Mouse (Mus musculus) lung, embryonic 14.5 days (tissue): ENCODE measurements at regions not wholly inside any gene's neighbourhood (a gene's known extent, or its start where the extent isn't known, plus 50 kb on each side); places are given as distances from the start of the nearest gene placed in this dataset.
A peak's percentile ranks its signal among the peaks of the same experiment; 100 is the strongest.

Source experiments
- ATAC-seq: fragments of 200-750 bp; cut with Nextera tagmentation; 2 replicates; pipeline ENCODE4 v1.8.0; 2017; ENCODE audit warnings: mild to moderate bottlenecking, moderate TSS enrichment, moderate library complexity; ENCODE audit not compliant: insufficient read depth
- DNase-seq: peaks from one replicate; pipeline ENCODE4 v3.0.0-alpha.2; 2015
- H3K27ac ChIP-seq: fragments of 300-500 bp; sonication (generic); 2 replicates; pipeline ENCODE4 v1.5.1; 2014; ENCODE audit warnings: low read depth, mild to moderate bottlenecking, moderate library complexity
- H3K27me3 ChIP-seq: fragments of 300-500 bp; sonication (generic); 2 replicates; pipeline ENCODE4 v1.6.1; 2014; ENCODE audit warnings: low read length, control low read depth; ENCODE audit not compliant: insufficient read depth
- H3K36me3 ChIP-seq: fragments of 300-500 bp; sonication (generic); 2 replicates; pipeline ENCODE4 v1.6.1; 2014; ENCODE audit warnings: control low read depth; ENCODE audit not compliant: insufficient read depth
- H3K4me1 ChIP-seq: fragments of 300-500 bp; sonication (generic); 2 replicates; pipeline ENCODE4 v1.6.1; 2014; ENCODE audit warnings: antibody characterized with exemption, control low read depth; ENCODE audit not compliant: insufficient read depth
- H3K4me2 ChIP-seq: fragments of 300-500 bp; sonication (generic); 2 replicates; pipeline ENCODE4 v1.6.1; 2014; ENCODE audit warnings: mild to moderate bottlenecking
- H3K4me3 ChIP-seq: fragments of 300-500 bp; sonication (generic); 2 replicates; pipeline ENCODE4 v1.5.1; 2014; ENCODE audit warnings: low read depth, low read length
- H3K9ac ChIP-seq: fragments of 300-500 bp; sonication (generic); 2 replicates; pipeline ENCODE4 v1.6.1; 2014
- H3K9me3 ChIP-seq: fragments of 300-500 bp; sonication (generic); 2 replicates; pipeline ENCODE4 v1.6.1; 2016; ENCODE audit warnings: low read depth, low read length, control low read depth
- CTCF ChIP-seq: IDR thresholded peaks from 2 replicates; pipeline ENCODE4 v1.5.1; 2016; ENCODE audit warnings: antibody characterized with exemption, low read depth
- WGBS: fragments of 180-500 bp; shearing (Covaris S2); extraction: QIAGEN DNeasy Blood & Tissue Kit; methylation state at CpG from one replicate; pipeline ENCODE4 v1.1.7; 2014; 5-methylcytosine and 5-hydroxymethylcytosine counted together

DNA sequence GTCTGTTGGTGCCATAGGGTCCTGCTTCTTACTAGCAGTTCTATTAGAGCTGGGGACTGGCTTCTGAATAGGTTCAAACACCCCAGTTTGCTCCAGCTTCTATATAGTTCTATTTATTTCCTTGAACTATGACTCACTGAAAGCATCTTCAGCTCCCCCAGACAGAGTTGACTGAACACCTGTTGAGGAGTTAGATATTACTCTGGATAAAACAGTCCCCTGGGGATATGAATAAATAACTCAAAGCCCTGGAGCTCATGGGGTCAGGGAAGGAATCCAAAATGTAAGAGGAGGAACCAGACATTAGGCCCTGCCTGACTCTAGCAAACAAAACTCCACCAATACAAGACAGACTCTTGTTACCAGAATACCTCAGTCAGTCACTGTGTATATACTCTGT lies 341.4 kb downstream of the Gm49356 start:
- DNase-seq (no peak), ATAC-seq (no peak)
- peaks cover 3% of the 10 kb centered on the region; the same call in 1 of the 2 replicates for H3K9me3 ChIP-seq
- no peaks in the 10 kb centered on the region for H3K4me1 ChIP-seq
- H3K27me3 ChIP-seq = no peaks in the 10 kb centered on the region
- no peak overlapping the region for H3K4me3 ChIP-seq
- H3K4me2 ChIP-seq = no peak overlapping the region
- no peaks in the 10 kb centered on the region for H3K36me3 ChIP-seq
- no peak overlapping the region for H3K27ac ChIP-seq
- no peak for TF ChIP-seq CTCF
- H3K9ac ChIP-seq = no peak overlapping the region

DNA sequence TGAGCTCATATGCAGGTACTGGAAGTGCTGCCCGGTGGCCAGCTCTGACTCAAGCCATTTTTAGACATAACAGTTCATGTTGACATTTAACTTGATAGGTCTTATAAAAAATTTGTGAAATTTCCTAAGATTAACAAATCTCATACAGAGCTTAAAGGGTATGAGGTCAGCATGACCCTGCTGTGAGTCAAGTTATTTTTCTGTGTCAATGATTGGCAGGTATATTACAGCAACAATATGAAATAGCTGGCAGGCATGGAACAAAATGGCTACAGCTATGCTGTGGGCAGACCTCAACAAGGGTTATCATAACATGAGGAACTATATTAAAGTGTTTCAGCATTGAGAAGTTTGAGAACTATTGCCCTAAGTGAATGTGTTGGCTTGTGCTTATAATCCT lies 342.6 kb downstream of the Gm49356 start:
- H3K9ac ChIP-seq = no peak overlapping the region
- TF ChIP-seq CTCF = no peak
- no peaks in the 10 kb centered on the region for H3K36me3 ChIP-seq
- H3K4me3 ChIP-seq = no peak overlapping the region
- no peaks in the 10 kb centered on the region for H3K27me3 ChIP-seq
- no peak for DNase-seq
- peaks cover 3% of the 10 kb centered on the region; the same call in 1 of the 2 replicates for H3K9me3 ChIP-seq
- H3K4me2 ChIP-seq = no peak overlapping the region
- H3K4me1 ChIP-seq = no peaks in the 10 kb centered on the region
- 82% methylated on average over 1 of the region's 1 CpGs for WGBS
- ATAC-seq = no peak
- H3K27ac ChIP-seq = no peak overlapping the region

DNA sequence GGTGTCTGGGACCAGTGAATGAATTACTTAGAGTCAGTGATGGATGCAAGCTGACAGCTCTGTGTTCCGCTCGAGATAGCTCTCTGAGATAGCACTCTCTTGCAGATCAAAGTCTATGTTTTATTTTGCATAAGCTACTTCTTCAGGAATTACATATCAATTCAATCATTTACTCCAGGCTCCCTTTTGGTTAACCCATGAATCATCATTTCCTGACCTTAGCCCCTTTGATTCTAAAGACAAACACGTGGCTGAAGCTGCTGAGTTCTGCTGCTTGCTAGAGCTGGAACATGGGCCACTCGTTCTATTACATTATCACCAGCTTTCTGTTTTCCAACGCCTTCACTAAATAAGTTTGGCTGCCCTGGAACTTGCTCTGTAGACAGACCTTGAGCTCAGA lies 343.2 kb downstream of the Gm49356 start:
- TF ChIP-seq CTCF = no peak
- no peak for DNase-seq
- ATAC-seq = no peak
- no peaks in the 10 kb centered on the region for H3K36me3 ChIP-seq
- H3K4me3 ChIP-seq = no peak overlapping the region
- peaks cover 3% of the 10 kb centered on the region; the same call in 1 of the 2 replicates for H3K9me3 ChIP-seq
- H3K27ac ChIP-seq = no peak overlapping the region
- no peak overlapping the region for H3K4me2 ChIP-seq
- no peaks in the 10 kb centered on the region for H3K27me3 ChIP-seq
- no peak overlapping the region for H3K9ac ChIP-seq
- no peaks in the 10 kb centered on the region for H3K4me1 ChIP-seq
- WGBS = 66% methylated on average over 5 of the region's 5 CpGs

DNA sequence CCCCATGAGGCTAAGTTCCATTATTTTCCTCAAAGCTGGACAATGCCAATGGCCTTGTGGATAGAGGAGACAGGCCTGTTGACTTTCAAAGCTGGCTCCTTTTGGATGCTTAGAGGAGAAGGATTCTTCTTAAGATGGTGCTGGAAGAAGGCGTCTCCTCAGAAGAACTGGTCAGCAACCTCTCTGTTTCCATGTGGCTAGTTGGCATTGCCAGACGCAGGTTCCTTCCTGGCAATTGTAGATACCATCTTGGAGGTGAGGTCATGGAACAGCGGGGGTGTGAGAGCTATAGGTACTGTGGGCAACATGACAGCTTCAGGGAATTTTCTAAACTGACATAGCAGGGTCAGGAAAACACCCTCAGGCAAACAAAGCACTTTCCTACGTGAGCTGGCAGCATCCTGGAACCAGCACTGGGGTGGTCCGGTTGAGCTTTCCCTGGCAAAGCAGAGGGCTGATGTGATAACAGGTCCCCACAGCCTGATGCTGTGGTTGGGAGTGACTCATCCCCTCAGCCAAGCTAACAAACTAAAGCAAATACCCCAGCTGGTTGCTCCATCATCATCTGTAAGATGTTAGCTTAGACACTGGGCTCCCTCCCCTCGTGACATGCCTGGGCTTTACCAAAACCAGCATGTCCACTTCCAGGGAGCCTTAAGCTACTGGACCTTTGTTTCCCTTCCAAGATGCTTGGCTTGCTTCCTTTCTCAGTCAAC lies 348.5 kb downstream of the Gm49356 start:
- H3K36me3 ChIP-seq = no peaks in the 10 kb centered on the region
- DNase-seq (no peak), ATAC-seq (no peak)
- WGBS = 72% methylated on average over 6 of the region's 6 CpGs
- H3K4me2 ChIP-seq = no peak overlapping the region
- H3K9me3 ChIP-seq = peaks cover 3% of the 10 kb centered on the region; the same call in 1 of the 2 replicates
- H3K27ac ChIP-seq = no peak overlapping the region
- no peak for TF ChIP-seq CTCF
- H3K9ac ChIP-seq = no peak overlapping the region
- H3K27me3 ChIP-seq = no peaks in the 10 kb centered on the region
- H3K4me1 ChIP-seq = no peaks in the 10 kb centered on the region
- no peak overlapping the region for H3K4me3 ChIP-seq

DNA sequence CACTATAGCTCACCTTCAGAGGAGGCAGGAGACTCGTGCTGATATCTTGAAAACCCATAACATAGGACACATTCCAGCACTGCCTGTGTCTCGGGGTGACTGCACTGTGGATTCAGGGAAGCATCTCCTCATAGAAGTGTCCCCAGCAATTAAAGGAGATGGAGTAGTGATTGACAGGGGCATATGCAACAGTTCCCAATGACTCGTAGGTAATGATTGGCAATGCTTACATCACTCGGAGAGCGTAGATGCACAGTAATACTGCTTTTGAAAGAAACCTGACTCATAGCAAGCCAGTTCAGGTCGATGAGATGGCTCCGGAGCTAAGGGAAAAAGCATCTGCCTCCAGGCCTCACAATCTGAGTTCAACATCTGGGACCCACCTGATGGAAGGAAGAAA lies 352.7 kb downstream of the Gm49356 start:
- H3K4me3 ChIP-seq = no peak overlapping the region

DNA sequence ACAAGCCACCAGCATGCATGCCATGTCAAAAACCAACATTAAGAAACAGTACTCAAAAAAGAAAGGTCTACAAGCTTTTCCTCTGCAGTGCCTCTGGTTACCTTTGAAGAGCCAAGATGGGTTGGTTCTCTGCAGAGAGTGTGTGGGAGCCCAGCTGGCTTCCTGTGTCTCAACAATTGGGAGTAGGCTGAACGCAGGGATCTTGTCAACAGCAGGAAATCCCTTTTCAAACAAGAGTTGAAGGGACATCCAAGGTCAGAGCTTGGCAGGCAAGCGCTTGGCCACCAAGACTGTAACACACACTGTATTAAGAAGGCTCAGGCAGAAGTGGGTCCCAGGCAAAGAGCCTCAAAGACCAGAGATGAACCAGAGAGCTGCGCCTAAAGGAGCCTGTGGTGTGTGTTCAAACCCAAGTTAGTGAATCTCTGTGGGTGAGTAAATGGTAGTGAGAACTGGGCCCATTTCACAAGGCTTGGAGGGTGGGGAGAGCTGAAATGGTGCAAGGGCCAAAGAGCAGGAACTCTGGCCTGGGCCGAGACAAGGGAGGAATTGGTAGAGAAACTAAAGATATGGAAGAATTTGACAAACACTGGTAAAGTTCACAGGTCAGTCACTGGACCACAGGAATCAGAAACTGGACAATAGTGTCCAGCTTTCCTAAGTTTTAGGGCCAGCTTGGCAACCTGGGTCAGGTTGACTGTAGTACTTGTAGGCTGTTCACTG lies 357.0 kb downstream of the Gm49356 start:
- peak; percentile 80 for DNase-seq
- WGBS = 39% methylated on average over 4 of the region's 4 CpGs

More for the DNA sequence above, 352.7 kb downstream of the Gm49356 start:
- H3K27ac ChIP-seq = no peak overlapping the region
- ATAC-seq = no peak
- H3K4me2 ChIP-seq = no peak overlapping the region
- TF ChIP-seq CTCF = no peak
- no peaks in the 10 kb centered on the region for H3K9me3 ChIP-seq
- WGBS = 80% methylated on average over 7 of the region's 7 CpGs
- H3K9ac ChIP-seq = no peak overlapping the region
- 0 out of 2 replicates have a peak, but pooled peaks cover 2% of the 10 kb centered on the region for H3K4me1 ChIP-seq
- H3K27me3 ChIP-seq = no peaks in the 10 kb centered on the region
- no peak for DNase-seq
- H3K36me3 ChIP-seq = no peaks in the 10 kb centered on the region

DNA sequence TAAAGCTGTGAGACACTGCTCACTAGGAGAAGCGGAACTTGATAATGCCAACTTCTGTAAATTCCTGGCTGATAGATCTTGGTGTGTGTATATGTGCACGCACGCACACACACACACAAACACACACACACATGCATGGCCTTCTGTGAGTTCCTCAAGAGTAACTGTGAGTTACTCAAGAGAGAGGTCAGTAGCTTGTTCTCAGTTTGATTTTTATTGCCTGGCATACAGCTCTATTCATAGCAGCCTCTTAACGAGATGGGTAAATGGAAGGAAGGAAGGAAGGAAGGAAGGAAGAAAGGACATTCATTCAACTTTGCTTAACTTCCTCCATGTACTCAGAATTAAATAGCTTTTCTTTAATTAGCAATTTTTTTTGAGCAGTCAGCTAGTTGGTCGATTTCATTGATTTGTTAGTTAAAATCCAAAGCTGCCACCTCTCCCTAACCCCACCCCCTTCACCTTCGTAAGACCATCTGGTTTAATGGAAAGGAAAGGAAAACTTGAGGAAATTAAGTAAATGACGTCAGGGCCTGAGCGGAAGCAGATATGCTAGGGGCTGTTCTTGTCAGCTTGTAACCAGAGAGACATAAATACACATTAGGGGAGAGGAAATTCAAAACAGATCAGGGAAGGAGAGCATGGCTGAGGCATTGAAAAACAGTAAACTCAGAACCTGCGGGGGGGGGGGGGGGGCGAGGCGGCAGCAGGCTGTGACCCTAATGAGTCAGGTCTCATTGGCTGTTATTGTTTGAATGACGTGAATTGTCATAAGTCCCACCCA lies 359.6 kb downstream of the Gm49356 start:
- Histone ChIP-seq H3K4me3 (no peak overlapping the region), H3K27ac (no peak overlapping the region), H3K36me3 (no peaks in the 10 kb centered on the region), H3K4me1 (0 out of 2 replicates have a peak, but pooled peaks cover 2% of the 10 kb centered on the region), H3K4me2 (no peak overlapping the region), H3K9me3 (no peaks in the 10 kb centered on the region), H3K9ac (no peak overlapping the region), H3K27me3 (no peaks in the 10 kb centered on the region)
- WGBS = 62% methylated on average over 9 of the region's 12 CpGs
- ATAC-seq = peak; percentile 47; the same call in 1 of the 2 replicates
- DNase-seq = peak; percentile 64
- no peak for TF ChIP-seq CTCF

More for the DNA sequence above, 357.0 kb downstream of the Gm49356 start:
- H3K4me3 ChIP-seq = no peak overlapping the region
- TF ChIP-seq CTCF = no peak
- ATAC-seq = peak; percentile 75
- no peaks in the 10 kb centered on the region for H3K9me3 ChIP-seq
- no peaks in the 10 kb centered on the region for H3K27me3 ChIP-seq
- peak overlapping the region; percentile 48; the same call in 1 of the 2 replicates for H3K27ac ChIP-seq
- no peak overlapping the region for H3K4me2 ChIP-seq
- H3K4me1 ChIP-seq = 0 out of 2 replicates have a peak, but pooled peaks cover 2% of the 10 kb centered on the region
- no peaks in the 10 kb centered on the region for H3K36me3 ChIP-seq
- no peak overlapping the region for H3K9ac ChIP-seq
